Mouse (Mus musculus) ZHBTc4 (cell line): ENCODE measurements around the gene Zfp40.

Source experiments
- DNase-seq: peaks from one replicate; pipeline ENCODE4 v3.0.0-alpha.2; 2011; ENCODE audit warnings: low read depth, low spot score

The Zfp40 gene

DNA sequence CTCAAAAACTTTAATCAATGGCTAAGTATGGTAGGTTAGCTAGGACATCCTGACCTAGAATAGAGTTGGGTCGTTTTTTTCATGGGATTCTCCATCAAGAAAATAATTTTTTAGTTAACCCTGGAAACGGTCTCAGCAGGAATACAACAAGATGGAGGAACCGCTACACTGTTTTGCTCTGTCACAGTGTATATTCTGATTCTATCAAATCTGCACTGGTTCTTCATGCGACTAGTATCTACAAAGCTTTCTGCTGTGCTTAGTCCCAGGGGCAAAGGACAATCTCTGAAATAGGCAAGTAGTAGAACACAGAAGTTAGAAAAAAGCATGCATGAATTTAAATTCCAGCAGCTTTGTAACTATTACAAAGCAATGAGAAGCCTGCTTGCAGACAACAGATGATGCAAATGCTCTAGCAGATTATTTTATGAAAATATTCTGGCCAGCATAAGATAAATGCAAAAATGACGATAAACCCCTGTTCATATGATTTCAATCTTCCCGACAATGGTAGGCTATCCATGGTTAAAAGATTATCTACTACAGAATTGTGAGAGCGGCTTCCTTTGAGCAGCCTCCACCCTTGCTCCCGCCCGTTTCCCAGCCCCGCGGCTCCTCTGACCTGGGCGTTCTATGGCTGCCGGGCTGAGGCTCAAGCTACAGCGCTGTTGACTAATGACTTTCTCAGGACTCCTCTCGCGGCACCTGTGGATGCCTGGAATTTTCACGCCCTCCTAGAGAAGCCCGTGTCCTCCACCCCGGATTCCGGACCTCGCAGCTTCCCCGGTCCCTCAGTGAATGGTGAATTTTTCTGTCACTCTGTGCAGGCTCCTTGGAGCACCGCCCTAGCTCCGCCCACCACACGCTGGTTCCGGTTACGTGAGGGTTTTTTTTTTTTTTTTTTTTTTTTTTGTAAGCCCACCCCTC is at the start of gene Zfp40:
Gene Zfp40, minus strand, starts transcription at position 800 of the 927 bp plus-strand sequence.
- peak; percentile 97 for DNase-seq

DNA sequence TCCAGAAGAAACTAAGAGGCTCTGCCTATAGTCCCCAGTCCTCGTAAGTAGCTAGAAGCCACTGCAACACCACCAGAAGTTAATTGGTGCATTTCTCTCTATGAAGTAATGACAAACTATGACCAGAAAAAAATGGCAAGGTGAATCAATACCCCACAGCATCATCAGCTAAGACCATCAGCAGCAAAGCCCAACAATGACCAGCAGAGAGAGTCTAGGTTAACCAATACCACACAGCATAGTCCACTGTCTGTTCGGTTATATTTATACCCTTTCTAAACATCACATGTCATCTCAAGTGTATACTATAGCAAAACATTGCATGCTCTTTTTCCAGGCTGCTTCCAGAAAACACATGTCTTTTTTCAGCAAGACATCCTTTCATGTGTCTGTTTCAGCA is 25.3 kb upstream of the Zfp40 start:
- no peak for DNase-seq

DNA sequence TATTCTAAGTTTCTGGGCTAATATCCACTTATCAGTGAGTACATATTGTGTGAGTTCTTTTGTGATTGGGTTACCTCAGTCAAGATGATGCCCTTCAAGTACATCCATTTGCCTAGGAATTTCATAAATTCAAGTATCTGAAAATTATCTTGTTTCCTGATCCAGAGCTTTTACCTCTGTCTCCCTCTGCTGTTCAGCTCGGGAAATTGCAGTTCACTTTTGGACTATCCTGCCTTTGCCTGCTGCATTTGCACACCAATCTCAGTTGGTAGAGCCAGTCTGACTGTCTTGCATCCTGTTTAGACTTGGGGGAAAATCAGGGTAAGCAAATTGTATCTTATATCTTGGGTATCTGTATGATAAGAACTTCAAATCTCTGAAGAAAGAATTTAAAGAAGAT is 6.8 kb upstream of the Zfp40 start:
- DNase-seq: peak; percentile 43

DNA sequence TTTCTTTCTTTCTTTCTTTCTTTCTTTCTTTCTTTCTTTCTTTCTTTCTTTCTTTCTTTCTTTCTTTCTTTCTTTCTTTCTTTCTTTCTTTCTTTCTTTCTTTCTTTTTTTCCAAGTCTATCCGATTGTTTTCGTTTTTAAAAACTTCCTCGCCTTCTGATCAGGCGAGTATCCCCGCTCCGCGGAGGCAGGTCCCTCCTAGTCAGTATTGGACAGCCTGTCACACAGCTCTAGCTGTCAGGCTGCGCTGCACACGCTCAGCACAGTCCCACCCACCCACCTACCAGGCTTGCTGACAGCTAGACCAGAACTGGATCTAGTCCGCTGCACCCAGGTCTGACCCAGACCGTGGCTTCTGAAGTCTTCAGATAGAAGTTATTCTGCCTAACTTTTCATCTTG is 389 bp upstream of the Zfp40 start:
- DNase-seq: peak; percentile 80

DNA sequence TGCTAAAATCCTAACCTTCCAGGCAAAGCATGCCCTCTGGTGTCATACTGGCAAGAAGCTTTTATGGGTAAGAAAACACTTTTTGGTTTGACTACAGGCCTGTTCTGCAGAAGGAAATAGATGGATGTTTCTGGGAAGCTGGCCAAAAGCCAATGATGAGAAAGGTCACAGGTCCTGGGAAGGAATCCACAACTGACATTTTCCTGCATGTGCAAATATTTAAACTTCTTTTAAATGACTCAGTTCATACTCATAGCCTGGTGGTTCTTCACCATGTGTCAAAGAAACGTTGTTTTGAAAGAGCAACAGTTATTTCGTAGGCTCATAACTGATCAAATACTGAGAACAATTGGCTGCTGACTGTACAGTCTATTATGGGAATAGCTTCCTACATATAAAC is 5.4 kb downstream of the Zfp40 start:
- no peak for DNase-seq
